Mouse (Mus musculus): ENCODE measurements around the gene Pde4c. TPM values are rescaled to one million over a fixed set of nuclear protein-coding genes. Genes with fewer than 3 reads are reported as not detected.

The Pde4c gene
- total RNA-seq, 2 experiments from 2014 or later: 1.4 to 2.0 TPM

DNA sequence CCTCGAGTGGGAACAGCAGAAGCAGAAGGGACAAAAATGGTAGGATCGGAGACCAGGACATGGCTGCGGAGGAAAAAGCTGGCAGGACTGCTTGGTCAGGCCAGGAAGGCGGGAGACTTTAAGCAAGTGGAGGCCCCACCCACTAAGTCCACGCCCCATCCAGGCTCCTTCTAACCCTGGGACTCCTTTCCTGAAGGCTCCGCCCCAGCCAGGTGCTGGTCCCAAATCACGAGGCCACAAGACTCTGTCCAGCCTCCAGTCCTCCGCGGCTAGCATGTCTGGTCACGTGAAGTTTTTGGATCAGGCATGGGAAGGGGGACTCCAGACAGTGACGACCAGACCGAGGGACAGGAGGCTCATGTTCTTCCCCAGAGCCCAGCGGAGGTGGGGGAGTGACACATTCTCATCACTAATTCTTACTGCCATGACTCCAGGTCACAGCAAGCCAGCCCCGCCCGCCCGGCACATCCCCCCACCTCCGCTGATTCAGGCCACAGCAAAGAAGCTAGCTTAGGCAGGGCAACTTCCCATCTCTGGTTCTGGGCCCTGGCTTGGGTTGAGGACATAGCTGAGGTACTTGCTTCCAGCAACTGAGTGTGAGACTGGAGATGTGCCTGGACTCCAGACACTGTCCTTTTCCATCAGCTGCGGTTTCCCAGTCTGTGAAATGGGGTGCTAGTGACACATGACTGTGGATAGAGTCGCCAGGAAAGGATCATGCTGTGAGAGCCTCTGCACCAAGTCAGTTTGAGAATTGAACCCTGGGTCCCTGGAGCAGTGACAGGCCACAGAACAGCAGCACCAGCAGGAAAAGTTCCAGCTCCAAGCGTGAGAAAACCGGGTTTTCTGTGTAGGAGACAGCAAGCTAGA is 43.3 kb downstream of the Pde4c start:
- DNase-seq: peak; percentile 80 to 85

- DNase-seq: no peak
Observed at GRCm38 (mm10) chr8:70767503-70767902, 44.0 kb downstream of the Pde4c start.

GRCm38 (mm10) chr8:70768231-70768776 is 44.8 kb downstream of the Pde4c start:
- DNase-seq: peak in 1 of 2 experiments; percentile 61

DNA sequence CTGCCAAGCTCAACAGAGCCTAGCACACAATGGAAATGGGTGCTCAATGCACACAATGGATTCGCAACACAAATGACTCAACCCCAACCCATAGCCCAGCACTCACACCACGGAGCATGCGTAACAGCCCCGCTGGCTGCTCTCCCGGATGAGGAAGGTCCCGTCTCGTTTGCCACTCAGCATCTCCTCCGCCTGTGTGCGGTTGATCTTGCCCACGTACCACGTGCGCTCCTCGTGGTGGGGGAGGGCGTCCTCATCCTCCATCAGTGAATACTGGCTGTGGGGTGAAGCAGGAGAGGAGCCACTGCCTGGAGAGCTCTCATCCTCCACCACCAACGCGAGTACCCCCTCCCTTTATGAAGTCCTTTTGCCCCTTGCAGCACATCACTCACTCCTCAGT is 45.4 kb downstream of the Pde4c start:
- DNase-seq: no peak

- peak; percentile 93 to 96 for DNase-seq
Observed at GRCm38 (mm10) chr8:70769359-70769758, 45.8 kb downstream of the Pde4c start.

- DNase-seq: no peak
Observed at GRCm38 (mm10) chr8:70769858-70770257, 46.3 kb downstream of the Pde4c start.

DNA sequence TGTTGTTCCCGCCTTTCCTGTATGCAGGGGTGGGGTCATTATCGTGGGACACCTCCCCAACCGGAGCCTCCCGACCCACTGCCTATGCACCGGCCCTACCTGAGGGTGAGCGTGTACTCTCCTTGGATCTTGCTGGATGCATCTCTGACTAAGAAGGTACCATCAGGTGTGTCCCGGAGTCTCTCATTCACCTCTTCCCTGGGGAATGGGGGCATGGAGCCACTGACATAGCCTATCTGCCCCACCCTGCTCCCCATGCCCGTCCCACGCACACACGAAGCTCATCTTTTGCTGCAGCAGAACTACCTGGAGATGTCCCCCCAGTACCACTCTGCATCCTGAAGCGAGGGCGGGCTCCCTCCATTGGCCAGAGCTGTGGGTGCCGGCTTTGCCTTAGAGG is 47.2 kb downstream of the Pde4c start:
- DNase-seq: no peak

GRCm38 (mm10) chr8:70771217-70771616 is 47.7 kb downstream of the Pde4c start:
- no peak for DNase-seq

DNA sequence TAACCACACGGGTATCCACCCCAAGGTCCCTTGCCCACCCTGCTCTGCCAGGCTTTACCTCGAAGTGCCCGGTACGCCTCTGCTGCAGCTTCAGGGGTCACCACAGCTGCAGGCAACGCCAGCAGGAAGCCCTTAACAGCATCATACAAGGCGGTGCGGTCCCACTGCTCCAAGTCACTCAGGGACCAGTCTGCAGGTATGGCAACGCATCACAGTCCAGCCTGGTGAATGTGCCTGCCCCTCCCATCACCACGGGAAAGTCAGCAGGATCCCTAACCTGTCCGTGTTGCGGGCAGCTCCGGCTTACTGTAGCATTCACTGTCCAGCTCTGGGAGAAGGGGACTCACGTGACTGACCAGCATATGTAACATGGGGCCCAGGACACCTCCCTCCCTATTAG is 48.6 kb downstream of the Pde4c start:
- no peak for DNase-seq

- no peak for DNase-seq
Observed at GRCm38 (mm10) chr8:70772890-70773289, 49.4 kb downstream of the Pde4c start.

GRCm38 (mm10) chr8:70773410-70773809 is 49.9 kb downstream of the Pde4c start:
- DNase-seq: no peak

DNA sequence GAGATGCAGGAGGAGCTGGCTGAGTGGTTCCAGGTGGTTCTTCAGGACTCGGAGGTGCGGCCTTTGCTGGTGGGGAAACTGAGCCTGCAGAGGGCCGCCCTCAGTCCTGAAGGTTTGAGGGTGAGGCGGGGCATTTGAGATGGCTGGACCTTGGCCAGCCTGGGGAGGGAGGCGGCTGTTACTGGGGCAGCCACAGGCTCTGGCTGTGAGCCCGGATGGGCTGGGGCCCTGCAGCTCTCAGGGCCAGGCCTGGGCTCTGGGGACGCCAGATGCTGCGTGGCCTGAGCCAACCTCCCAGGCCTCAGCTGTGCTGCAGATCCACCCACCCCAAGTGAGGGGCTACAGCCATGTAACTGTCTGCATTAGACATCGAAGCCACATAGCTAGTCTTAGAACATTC is 50.3 kb downstream of the Pde4c start:
- DNase-seq: peak; percentile 88 to 94

- no peak for DNase-seq
Observed at GRCm38 (mm10) chr8:70774740-70775139, 51.2 kb downstream of the Pde4c start.

- DNase-seq: peak in 1 of 2 experiments; percentile 41
Observed at GRCm38 (mm10) chr8:70775227-70775626, 51.7 kb downstream of the Pde4c start.

GRCm38 (mm10) chr8:70775851-70776495 is 52.5 kb downstream of the Pde4c start:
- peak in 1 of 2 experiments; percentile 57 for DNase-seq

DNA sequence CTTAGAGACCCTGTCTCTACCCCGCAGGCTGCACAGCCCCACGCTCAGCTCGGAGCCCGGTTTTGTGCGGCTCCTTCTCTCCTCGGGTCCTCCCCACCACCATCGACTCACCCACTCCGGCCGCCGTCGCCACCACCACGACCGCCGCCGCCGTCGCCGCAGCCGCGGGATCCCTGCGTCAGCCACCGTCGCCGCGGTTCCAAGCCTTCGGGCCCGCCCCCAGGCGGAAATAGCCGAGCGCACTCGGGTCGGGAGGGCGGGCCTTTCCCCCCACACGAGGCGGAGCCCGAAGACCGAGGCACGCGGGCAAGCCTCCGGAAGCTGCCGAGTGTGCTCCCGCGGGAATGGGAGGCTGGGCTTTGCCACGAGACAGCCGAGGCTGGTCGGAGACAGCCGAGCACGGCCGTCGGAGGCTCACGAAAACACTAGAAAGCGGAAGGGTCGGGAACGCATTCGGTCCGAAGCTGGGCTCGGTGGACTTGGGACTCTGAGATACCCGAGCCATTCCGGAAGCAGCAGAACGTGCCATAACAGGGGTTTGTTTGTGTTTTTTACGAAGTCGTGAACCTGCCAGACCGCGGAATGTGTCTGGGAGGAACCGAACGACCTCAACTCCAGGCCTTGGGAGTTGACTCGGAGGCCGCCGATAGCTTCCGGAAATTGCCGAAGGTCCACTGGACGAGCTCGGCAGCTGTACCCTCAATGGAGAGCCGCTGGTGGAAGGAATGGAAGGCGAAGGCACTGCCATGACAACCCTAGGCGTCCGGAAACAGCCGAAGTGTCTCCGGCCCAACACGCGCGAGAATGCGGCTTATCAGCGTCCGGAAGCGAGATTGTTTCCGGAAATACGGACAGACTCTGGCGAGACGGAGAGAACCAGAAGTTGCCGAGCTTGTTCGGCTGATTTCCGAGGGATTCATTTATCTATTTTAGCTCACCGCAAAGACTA is 53.2 kb downstream of the Pde4c start, which contains the start of gene Pik3r2:
Gene Pik3r2, minus strand, starts transcription at position 218 of the 949 bp plus-strand sequence.
- DNase-seq: peak; percentile 98 to 99

GRCm38 (mm10) chr8:70780093-70780492 is 56.6 kb downstream of the Pde4c start:
- no peak for DNase-seq

GRCm38 (mm10) chr8:70786291-70787050 is 63.0 kb downstream of the Pde4c start:
- DNase-seq: no peak

DNA sequence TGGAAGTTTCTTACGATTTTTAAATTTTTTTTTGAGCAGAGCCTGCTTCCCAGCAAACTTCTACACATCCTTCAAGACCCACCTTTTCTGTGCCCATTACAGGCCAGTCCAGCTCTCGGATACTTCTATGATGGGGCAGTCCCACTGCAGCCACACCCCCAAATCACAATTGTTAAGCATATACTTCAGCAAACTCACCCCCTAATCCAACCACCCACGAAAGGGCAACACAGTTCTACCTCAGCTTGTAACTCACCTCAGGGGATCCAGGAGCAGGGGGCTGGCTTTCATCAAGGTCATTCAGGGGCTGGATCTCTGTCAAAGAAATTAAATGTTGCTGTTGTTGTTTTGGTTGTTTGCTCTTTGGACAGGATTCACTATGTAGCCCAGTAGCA is 63.5 kb downstream of the Pde4c start:
- DNase-seq: no peak

DNA sequence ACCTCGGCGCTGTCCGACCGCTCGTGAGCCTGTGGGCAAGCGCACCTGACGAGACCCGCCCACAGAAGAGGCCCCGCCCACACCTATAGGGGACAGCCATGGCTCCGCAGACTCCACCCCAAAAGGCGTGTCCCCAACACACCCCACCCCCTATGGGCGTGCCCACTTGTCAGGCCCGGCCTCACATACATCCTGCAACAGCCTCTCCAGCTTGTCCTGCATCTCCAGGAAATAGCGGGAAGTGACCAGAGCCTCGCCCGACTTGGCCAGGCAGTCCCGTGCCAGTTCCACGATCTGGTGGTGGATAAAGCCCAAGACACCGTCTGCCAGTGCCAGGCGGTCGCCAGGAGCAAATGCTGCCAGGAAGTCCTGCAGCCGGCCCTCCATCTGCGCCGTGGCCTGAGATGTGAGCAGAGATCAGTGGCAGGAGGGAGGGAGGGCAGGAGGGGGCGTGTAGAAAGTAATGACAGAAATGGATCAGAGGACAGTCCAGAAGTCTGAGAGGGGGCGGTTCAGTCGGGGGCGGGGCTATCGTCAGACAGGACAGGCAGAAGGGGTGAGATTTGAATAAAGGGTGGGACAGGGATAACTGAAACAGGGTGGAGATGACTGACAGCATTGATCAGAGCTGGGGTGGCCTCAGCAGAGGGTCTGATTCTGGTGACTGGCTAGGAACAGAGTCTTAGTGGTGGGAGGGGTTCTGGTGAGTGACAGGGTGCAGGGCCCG is 64.6 kb downstream of the Pde4c start:
- no peak for DNase-seq

Measured in heart, adult 18-20 months (tissue).